Mouse (Mus musculus) liver, embryonic 14.5 days (tissue): ENCODE measurements around the gene Nop58. TPM values are rescaled to one million over a fixed set of nuclear protein-coding genes. Genes with fewer than 3 reads are reported as not detected.

Source experiments
- ATAC-seq: fragments of 200-750 bp; cut with Nextera tagmentation; 2 replicates; pipeline ENCODE4 v1.8.0; 2017; ENCODE audit warnings: moderate number of reproducible peaks, mild to moderate bottlenecking, moderate library complexity; ENCODE audit not compliant: insufficient read depth
- DNase-seq, 3 experiments: peaks; one replicate each; pipeline ENCODE4 v3.0.0-alpha.2; 2012 to 2013; ENCODE audit warnings: low read depth in 3 of 3, low spot score in 3 of 3
- H3K27ac ChIP-seq: fragments of 300-500 bp; sonication (generic); 2 replicates; pipeline ENCODE4 v1.5.1; 2014; ENCODE audit warnings: moderate library complexity, mild to moderate bottlenecking, control low read depth, inconsistent platforms
- H3K27me3 ChIP-seq: fragments of 300-500 bp; sonication (generic); 2 replicates; pipeline ENCODE4 v1.6.1; 2014; ENCODE audit warnings: mild to moderate bottlenecking, low read length, moderate library complexity; ENCODE audit not compliant: control insufficient read depth, insufficient read depth
- H3K36me3 ChIP-seq: fragments of 300-500 bp; sonication (generic); replicated peaks from 2 replicates; pipeline ENCODE4 v1.6.1; 2014; ENCODE audit warnings: low read depth; ENCODE audit not compliant: control insufficient read depth, insufficient read depth
- H3K4me1 ChIP-seq, 2 experiments: fragments of 200-500 bp in 1 of 2; fragments of 300-500 bp in 1 of 2; sonication (generic) in 1 of 2; replicated peaks; 2 replicates each; pipeline ENCODE4 v1.6.1; 2012 to 2014; ENCODE audit warnings: antibody characterized with exemption in 1 of 2, inconsistent platforms in 1 of 2, low read length in 1 of 2; ENCODE audit not compliant: control insufficient read depth in 2 of 2, insufficient read depth in 2 of 2
- H3K4me2 ChIP-seq: fragments of 300-500 bp; sonication (generic); 2 replicates; pipeline ENCODE4 v1.6.1; 2014; ENCODE audit warnings: low read depth, mild to moderate bottlenecking, control low read depth, moderate library complexity
- H3K4me3 ChIP-seq, 2 experiments: fragments of 200-500 bp in 1 of 2; fragments of 300-500 bp in 1 of 2; sonication (generic) in 1 of 2; 2 replicates each; pipeline ENCODE4 v1.5.1; 2012 to 2014; ENCODE audit warnings: low read depth in 2 of 2, low read length in 2 of 2, mild to moderate bottlenecking in 2 of 2, control low read depth in 1 of 2, inconsistent platforms in 1 of 2, moderate library complexity in 1 of 2; ENCODE audit not compliant: insufficient read depth in 1 of 2
- H3K9ac ChIP-seq: fragments of 300-500 bp; sonication (generic); replicated peaks from 2 replicates; pipeline ENCODE4 v1.6.1; 2014; ENCODE audit warnings: mild to moderate bottlenecking, control low read depth, moderate library complexity
- H3K9me3 ChIP-seq: fragments of 300-500 bp; sonication (generic); 2 replicates; pipeline ENCODE4 v1.6.1; 2016; ENCODE audit warnings: low read length, mixed read lengths; ENCODE audit not compliant: control insufficient read depth
- CTCF ChIP-seq: IDR thresholded peaks from 2 replicates; pipeline ENCODE4 v1.5.1; 2016; ENCODE audit warnings: antibody characterized with exemption, low read depth, control low read depth
- EP300 ChIP-seq: IDR thresholded peaks from 2 replicates; pipeline ENCODE4 v1.6.1; 2016; ENCODE audit warnings: antibody characterized with exemption, low read depth
- WGBS: fragments of 180-500 bp; shearing (Covaris S2); extraction: QIAGEN DNeasy Blood & Tissue Kit; methylation state at CpG from one replicate; pipeline ENCODE4 v1.1.7; 2014; ENCODE audit not compliant: insufficient replicate concordance; 5-methylcytosine and 5-hydroxymethylcytosine counted together
- polyA plus RNA-seq, 2 experiments: library from polyadenylated mRNA; depleted of rRNA in 1 of 2; stranded (reverse) in 1 of 2; unstranded in 1 of 2; fragments of >200 nt; fragmentation: Nextera tagmentation in 1 of 2; extraction: Ambion mirVana in 1 of 2; gene quantifications; 2 replicates each; pipeline versions ENCODE4 v1.2.1 to v1.2.3; 2012 to 2014

The Nop58 gene
- polyA plus RNA-seq, 2 experiments = 76.0 to 124 TPM

- Histone ChIP-seq H3K9me3 (no peaks in the 10 kb centered on the region), H3K4me1 (peaks cover 9 to 16% of the 10 kb centered on the region in 2 experiments), H3K27ac (peak overlapping the region; percentile 75), H3K4me2 (peak overlapping the region; percentile 81), H3K27me3 (no peaks in the 10 kb centered on the region; the same call in 1 of the 2 replicates), H3K4me3 (peak overlapping the region; percentile 71 to 88), H3K9ac (peak overlapping the region; percentile 71), H3K36me3 (no peaks in the 10 kb centered on the region; the same call in 1 of the 2 replicates)
- DNase-seq = no peak
- peak; percentile 16; the same call in 1 of the 2 replicates for ATAC-seq
- WGBS = 7% methylated on average over 11 of the region's 11 CpGs
- no peak for TF ChIP-seq EP300
- TF ChIP-seq CTCF = no peak
Observed at GRCm38 (mm10) chr1:59683926-59684818, 599 bp upstream of the Nop58 start.

- TF ChIP-seq EP300 = no peak
- no peak for TF ChIP-seq CTCF
- no peaks in the 10 kb centered on the region; the same call in 1 of the 2 replicates for H3K27me3 ChIP-seq
- no peak overlapping the region for H3K27ac ChIP-seq
- DNase-seq (no peak), ATAC-seq (no peak)
- peaks cover 25% of the 10 kb centered on the region for H3K36me3 ChIP-seq
- peak overlapping the region; percentile 20 for H3K9ac ChIP-seq
- no peaks in the 10 kb centered on the region for H3K9me3 ChIP-seq
- H3K4me2 ChIP-seq = peak overlapping the region; percentile 81
- peak overlapping the region; percentile 39 to 88; a peak in 3 of 4 replicates for H3K4me3 ChIP-seq
- H3K4me1 ChIP-seq = peaks cover 11 to 18% of the 10 kb centered on the region in 2 experiments
- WGBS = 24% methylated on average over 1 of the region's 1 CpGs
Observed at GRCm38 (mm10) chr1:59687493-59687892, 2.7 kb downstream of the Nop58 start.

GRCm38 (mm10) chr1:59690467-59690866 lies 5.7 kb downstream of the Nop58 start:
- DNase-seq (no peak), ATAC-seq (no peak)
- no peak for TF ChIP-seq EP300
- 0 out of 2 replicates have a peak, but pooled peaks have one; percentile 15 for TF ChIP-seq CTCF
- H3K36me3 ChIP-seq = peaks cover 49% of the 10 kb centered on the region
- H3K4me3 ChIP-seq = no peak overlapping the region
- H3K27ac ChIP-seq = no peak overlapping the region
- H3K9ac ChIP-seq = no peak overlapping the region
- H3K4me2 ChIP-seq = no peak overlapping the region
- H3K4me1 ChIP-seq = peaks cover 11 to 13% of the 10 kb centered on the region in 2 experiments
- 72% methylated on average over 5 of the region's 5 CpGs for WGBS
- H3K9me3 ChIP-seq = no peaks in the 10 kb centered on the region
- no peaks in the 10 kb centered on the region for H3K27me3 ChIP-seq

GRCm38 (mm10) chr1:59697751-59698150 lies 13.0 kb downstream of the Nop58 start:
- Histone ChIP-seq H3K9ac (no peak overlapping the region), H3K27ac (no peak overlapping the region), H3K4me1 (no peaks in the 10 kb centered on the region), H3K27me3 (no peaks in the 10 kb centered on the region), H3K4me3 (no peak overlapping the region), H3K36me3 (peaks cover 79% of the 10 kb centered on the region), H3K9me3 (no peaks in the 10 kb centered on the region), H3K4me2 (no peak overlapping the region)
- no peak for TF ChIP-seq EP300
- TF ChIP-seq CTCF = no peak
- WGBS = 77% methylated on average over 5 of the region's 5 CpGs
- DNase-seq (no peak), ATAC-seq (no peak)

- DNase-seq = no peak
- TF ChIP-seq CTCF = no peak
- TF ChIP-seq EP300 = no peak
- Histone ChIP-seq H3K4me1 (no peaks in the 10 kb centered on the region), H3K9ac (no peak overlapping the region), H3K4me2 (no peak overlapping the region), H3K27ac (no peak overlapping the region), H3K9me3 (no peaks in the 10 kb centered on the region), H3K27me3 (no peaks in the 10 kb centered on the region), H3K36me3 (peaks cover 74% of the 10 kb centered on the region), H3K4me3 (no peak overlapping the region)
- no peak for ATAC-seq
- WGBS = 83% methylated on average over 3 of the region's 3 CpGs
Observed at GRCm38 (mm10) chr1:59698207-59698606, 13.4 kb downstream of the Nop58 start.
